Mouse (Mus musculus) forebrain, embryonic 13.5 days (tissue): ENCODE measurements at regions not wholly inside any gene's neighbourhood (a gene's known extent, or its start where the extent isn't known, plus 50 kb on each side); places are given as distances from the start of the nearest gene placed in this dataset.

Experiments
- ATAC-seq: fragments of 200-750 bp; cut with Nextera tagmentation; 2 replicates; pipeline ENCODE4 v1.8.0; 2017
- H3K27ac ChIP-seq: fragments of 300-500 bp; sonication (generic); 2 replicates; pipeline ENCODE4 v1.5.1; 2015; ENCODE audit warnings: inconsistent platforms, mild to moderate bottlenecking, moderate library complexity
- H3K27me3 ChIP-seq: fragments of 300-500 bp; sonication (generic); 2 replicates; pipeline ENCODE4 v1.6.1; 2015; ENCODE audit warnings: mild to moderate bottlenecking, inconsistent platforms
- H3K36me3 ChIP-seq: fragments of 300-500 bp; sonication (generic); 2 replicates; pipeline ENCODE4 v1.6.1; 2015; ENCODE audit warnings: mild to moderate bottlenecking, inconsistent platforms; ENCODE audit not compliant: poor library complexity, severe bottlenecking
- H3K4me1 ChIP-seq: fragments of 300-500 bp; sonication (generic); 2 replicates; pipeline ENCODE4 v1.6.1; 2015; ENCODE audit warnings: inconsistent platforms
- H3K4me2 ChIP-seq: fragments of 300-500 bp; sonication (generic); 2 replicates; pipeline ENCODE4 v1.6.1; 2015; ENCODE audit warnings: inconsistent platforms, mild to moderate bottlenecking, moderate library complexity
- H3K4me3 ChIP-seq: fragments of 300-500 bp; sonication (generic); 2 replicates; pipeline ENCODE4 v1.5.1; 2015; ENCODE audit warnings: mild to moderate bottlenecking, inconsistent platforms
- H3K9ac ChIP-seq: fragments of 300-500 bp; sonication (generic); 2 replicates; pipeline ENCODE4 v1.6.1; 2015; ENCODE audit warnings: mild to moderate bottlenecking, inconsistent platforms
- H3K9me3 ChIP-seq: fragments of 300-500 bp; sonication (generic); replicated peaks from 2 replicates; pipeline ENCODE4 v1.6.1; 2016; ENCODE audit warnings: inconsistent platforms
- WGBS: fragments of 180-500 bp; shearing (Covaris S2); methylation state at CpG from one replicate; pipeline ENCODE4 v1.1.7; 2015; 5-methylcytosine and 5-hydroxymethylcytosine counted together

DNA sequence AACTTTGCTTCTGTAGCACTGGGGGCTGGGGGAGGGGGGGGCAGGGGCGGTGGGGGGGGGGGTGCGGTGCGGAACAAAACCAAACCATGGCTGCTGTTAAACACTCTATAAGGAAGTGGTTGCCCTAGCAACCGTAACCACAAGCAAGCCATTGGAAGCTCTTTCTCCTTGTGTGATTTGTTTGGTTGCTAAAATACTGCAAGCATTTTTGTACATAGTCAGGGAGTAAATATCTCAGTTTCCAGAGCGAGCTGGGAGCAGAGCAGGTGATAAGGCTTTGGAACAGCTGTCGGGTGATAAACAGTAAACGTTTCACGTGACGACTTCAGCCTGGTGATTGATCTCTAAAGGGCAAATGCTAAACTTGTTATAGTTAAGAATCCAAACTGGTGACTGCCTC is 86.3 kb upstream of the Gm47985 start:
- WGBS, result 23% methylated on average over 9 of the region's 9 CpGs
- ATAC-seq, result peak; percentile 73
- peaks cover 8% of the 10 kb centered on the region for H3K4me1 ChIP-seq
- H3K4me2 ChIP-seq, result peak overlapping the region; percentile 25; the same call in 1 of the 2 replicates
- H3K27me3 ChIP-seq, result no peaks in the 10 kb centered on the region
- no peak overlapping the region for H3K9ac ChIP-seq
- no peaks in the 10 kb centered on the region for H3K36me3 ChIP-seq
- H3K27ac ChIP-seq, result no peak overlapping the region
- no peak overlapping the region for H3K4me3 ChIP-seq
- no peaks in the 10 kb centered on the region for H3K9me3 ChIP-seq

DNA sequence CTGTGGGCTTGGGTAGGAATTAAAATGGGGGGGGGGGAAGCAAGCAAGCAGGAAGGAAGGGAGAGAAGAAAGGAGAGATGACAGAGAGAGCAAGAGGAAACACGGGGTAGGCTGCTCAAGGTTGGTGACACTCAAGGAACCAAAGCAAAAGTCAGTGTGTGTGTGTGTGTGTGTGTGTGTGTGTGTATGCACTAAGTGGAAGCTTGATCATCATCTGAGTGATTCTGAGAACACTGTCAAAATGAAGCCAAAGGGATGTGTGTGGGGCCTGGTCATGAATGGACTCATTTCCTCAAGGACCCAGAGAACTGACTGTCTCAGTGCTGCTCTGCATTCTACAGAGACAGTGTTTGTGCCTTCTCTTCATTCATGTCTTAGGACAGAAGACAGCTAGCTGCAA is 84.8 kb upstream of the Gm47985 start:
- H3K4me3 ChIP-seq, result no peak overlapping the region
- no peak for ATAC-seq
- 88% methylated on average over 1 of the region's 1 CpGs for WGBS
- H3K27me3 ChIP-seq, result no peaks in the 10 kb centered on the region
- H3K36me3 ChIP-seq, result no peaks in the 10 kb centered on the region
- no peak overlapping the region for H3K9ac ChIP-seq
- peaks cover 8% of the 10 kb centered on the region for H3K4me1 ChIP-seq
- no peaks in the 10 kb centered on the region for H3K9me3 ChIP-seq
- no peak overlapping the region for H3K27ac ChIP-seq
- H3K4me2 ChIP-seq, result no peak overlapping the region

DNA sequence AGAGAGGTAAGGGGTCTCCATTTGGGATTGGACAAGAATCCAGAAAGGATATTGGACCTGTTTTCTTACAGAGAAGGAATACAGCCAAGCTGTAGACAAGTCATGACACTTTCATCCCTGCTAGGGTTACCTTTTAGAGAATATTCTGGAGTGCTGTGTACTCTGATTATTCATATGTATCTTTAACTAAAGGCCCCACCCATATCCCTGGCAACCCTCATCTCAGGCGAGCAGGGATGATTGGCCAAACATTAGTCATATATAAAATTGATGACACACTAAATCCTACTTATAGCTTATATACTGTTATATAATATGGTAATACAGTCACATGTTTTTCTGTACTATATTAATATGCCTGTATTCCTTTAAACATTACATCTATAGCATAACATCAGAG is 83.6 kb upstream of the Gm47985 start:
- no peak overlapping the region for H3K27ac ChIP-seq
- no peaks in the 10 kb centered on the region for H3K36me3 ChIP-seq
- H3K9me3 ChIP-seq, result no peaks in the 10 kb centered on the region
- H3K4me3 ChIP-seq, result no peak overlapping the region
- H3K4me2 ChIP-seq, result no peak overlapping the region
- no peak overlapping the region for H3K9ac ChIP-seq
- no peaks in the 10 kb centered on the region for H3K27me3 ChIP-seq
- ATAC-seq, result no peak
- WGBS, result 90% methylated on average over 1 of the region's 1 CpGs
- H3K4me1 ChIP-seq, result peaks cover 8% of the 10 kb centered on the region

DNA sequence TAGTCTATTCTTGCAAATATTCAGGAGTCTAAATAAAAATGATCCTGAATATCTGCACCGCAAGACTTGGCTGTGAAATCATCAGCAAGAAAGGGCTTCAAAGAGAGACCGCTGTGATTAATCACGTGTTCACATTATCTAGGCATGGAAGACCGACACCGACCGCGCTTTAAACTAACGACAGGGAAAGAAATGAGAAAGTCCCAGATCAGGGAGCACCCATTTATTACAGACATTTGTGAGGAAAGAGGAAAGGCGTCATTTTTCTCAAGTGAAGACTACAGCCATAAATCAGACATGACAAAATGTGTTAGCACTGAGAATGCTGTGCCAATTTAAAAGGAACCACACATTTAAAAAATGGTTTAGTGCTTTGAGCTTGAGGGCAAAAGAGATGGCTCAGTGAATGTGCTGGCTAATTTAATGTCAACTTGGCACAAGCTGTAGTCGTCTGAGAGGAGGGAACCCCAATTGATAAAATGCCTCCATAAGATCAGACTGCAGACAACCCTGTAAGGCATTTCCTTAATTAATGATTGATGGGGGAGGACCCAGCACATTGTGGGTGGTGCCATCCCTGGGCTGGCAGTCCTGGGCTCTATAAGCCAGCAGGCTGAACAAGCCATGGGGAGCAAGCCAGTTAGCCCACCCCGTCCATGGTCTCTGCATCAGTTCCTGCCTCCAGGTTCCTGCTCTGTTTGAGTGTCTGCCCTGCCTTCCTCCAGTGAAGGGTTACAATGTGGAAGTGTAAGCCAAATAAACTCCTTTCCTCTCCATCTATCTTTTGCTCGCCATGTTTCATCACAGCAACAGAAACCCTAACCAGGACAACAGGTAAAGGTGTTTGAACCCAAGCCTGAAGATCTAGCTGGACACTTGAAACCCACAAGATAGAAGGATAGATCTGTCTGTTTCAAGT is 81.5 kb upstream of the Gm47985 start:
- no peak overlapping the region for H3K4me3 ChIP-seq
- no peak overlapping the region for H3K4me2 ChIP-seq
- no peaks in the 10 kb centered on the region for H3K27me3 ChIP-seq
- no peaks in the 10 kb centered on the region for H3K36me3 ChIP-seq
- peaks cover 6% of the 10 kb centered on the region for H3K4me1 ChIP-seq
- H3K9ac ChIP-seq, result no peak overlapping the region
- H3K9me3 ChIP-seq, result no peaks in the 10 kb centered on the region
- ATAC-seq, result no peak
- H3K27ac ChIP-seq, result no peak overlapping the region
- WGBS, result 82% methylated on average over 12 of the region's 12 CpGs

DNA sequence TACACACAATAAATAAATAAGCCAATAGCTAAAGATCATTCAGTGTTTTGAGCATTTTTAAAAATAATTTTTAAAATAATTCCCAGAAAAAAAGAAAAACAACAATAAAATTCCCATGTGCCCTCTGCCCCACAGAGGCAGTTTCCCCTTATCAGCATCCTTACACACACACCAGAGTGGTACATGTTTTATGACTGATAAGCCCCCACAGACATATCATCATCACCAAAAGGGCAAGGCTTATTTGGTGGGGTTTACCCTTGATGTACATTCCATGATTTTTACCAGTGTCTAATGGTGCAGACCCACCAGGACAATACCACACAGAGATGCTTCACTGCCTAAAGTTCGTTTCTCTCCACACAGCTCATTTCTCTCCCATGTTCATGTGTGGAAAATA is 80.8 kb upstream of the Gm47985 start:
- H3K4me1 ChIP-seq, result no peaks in the 10 kb centered on the region
- no peaks in the 10 kb centered on the region for H3K36me3 ChIP-seq
- no peak for ATAC-seq
- H3K4me2 ChIP-seq, result no peak overlapping the region
- H3K27me3 ChIP-seq, result no peaks in the 10 kb centered on the region
- no peak overlapping the region for H3K4me3 ChIP-seq
- no peaks in the 10 kb centered on the region for H3K9me3 ChIP-seq
- 84% methylated on average over 1 of the region's 1 CpGs for WGBS
- no peak overlapping the region for H3K9ac ChIP-seq
- no peak overlapping the region for H3K27ac ChIP-seq

DNA sequence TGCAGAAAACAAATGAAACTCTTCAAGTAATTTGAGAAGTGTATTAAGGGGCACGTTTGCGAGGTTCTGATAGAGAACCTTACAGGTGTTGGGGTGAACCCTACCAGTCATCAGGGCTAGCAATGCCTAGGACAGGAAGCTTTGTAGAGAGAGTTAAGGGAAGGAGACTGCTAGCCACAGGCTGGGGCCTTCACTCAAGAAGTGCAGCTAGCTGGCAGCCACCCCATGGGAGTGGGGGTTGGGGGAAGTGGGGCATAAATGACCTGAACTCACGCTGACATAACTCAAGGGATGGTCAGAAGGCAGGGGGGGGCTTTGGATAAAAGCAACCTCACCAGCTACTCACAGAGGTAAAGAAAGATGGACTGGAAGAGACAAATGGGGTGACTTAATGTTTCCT is 80.3 kb upstream of the Gm47985 start:
- 85% methylated on average over 3 of the region's 3 CpGs for WGBS
- Histone ChIP-seq H3K9me3 (no peaks in the 10 kb centered on the region), H3K27me3 (no peaks in the 10 kb centered on the region), H3K27ac (no peak overlapping the region), H3K4me1 (no peaks in the 10 kb centered on the region), H3K36me3 (no peaks in the 10 kb centered on the region), H3K4me2 (no peak overlapping the region), H3K4me3 (no peak overlapping the region), H3K9ac (no peak overlapping the region)
- no peak for ATAC-seq

DNA sequence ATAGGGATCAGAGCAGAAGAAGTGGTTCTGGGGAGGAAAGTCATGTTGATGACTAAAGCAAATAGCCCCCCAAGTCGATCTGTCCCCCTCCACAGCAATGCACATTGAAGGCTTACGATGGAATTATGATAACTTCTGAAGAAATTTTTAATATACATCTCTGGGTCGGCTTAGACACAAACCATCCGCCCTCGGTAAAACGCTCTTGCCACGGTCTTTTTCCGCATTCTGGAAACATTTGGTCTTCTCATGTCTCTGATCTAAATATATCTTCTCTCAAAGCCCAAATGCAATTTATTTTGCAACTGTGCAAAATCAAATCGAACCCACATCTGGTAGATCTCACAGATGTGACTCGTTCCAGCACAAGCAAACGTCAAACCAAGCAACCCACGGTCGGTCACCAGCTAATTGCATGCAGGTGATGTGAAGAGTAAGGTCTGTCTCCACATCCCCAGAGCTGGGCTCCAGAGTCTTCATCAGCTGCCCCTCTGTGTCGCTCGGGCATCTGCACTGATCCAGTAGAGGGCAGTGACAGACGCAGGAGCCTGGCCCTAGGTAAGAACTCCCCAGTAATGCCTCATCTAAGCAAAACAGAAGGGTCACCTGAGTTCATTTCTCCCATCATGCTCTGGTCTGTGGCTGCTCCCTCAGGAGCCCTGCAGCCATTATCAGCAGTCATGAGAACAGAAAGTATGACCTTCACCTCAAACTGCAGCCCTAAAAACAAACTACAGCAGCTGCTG is 79.5 kb upstream of the Gm47985 start:
- Histone ChIP-seq H3K4me1 (no peaks in the 10 kb centered on the region), H3K9ac (no peak overlapping the region), H3K36me3 (no peaks in the 10 kb centered on the region), H3K4me2 (no peak overlapping the region), H3K4me3 (no peak overlapping the region), H3K9me3 (no peaks in the 10 kb centered on the region), H3K27ac (no peak overlapping the region), H3K27me3 (no peaks in the 10 kb centered on the region)
- 87% methylated on average over 16 of the region's 16 CpGs for WGBS
- ATAC-seq, result no peak

DNA sequence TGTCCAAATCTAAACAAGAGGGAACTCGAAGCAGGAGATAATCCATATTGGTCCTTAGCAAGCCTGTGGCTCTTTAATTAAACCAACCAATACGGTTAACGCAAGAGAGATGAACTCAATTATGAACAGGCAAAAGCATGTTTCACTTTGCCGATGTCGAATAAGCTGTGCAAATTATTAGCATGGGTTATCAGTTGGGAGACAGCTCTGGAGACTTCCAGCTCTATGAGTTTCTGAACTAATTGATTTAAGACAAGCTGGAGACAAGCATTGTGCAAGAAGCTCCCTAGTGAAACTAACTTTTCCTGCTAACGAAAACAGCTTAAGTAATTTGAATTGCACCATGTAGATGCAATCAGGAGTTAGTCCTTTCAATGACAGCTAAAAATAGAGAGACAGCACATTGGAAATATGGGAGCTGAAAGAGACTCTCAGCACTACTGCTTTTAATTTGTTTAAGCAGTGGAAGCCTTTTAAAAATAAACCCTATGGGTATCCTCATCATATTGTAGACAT is 78.8 kb upstream of the Gm47985 start:
- Histone ChIP-seq H3K9ac (no peak overlapping the region), H3K4me3 (no peak overlapping the region), H3K27ac (no peak overlapping the region), H3K4me2 (no peak overlapping the region), H3K36me3 (no peaks in the 10 kb centered on the region), H3K4me1 (no peaks in the 10 kb centered on the region), H3K9me3 (no peaks in the 10 kb centered on the region), H3K27me3 (no peaks in the 10 kb centered on the region)
- ATAC-seq, result no peak
- WGBS, result 68% methylated on average over 6 of the region's 6 CpGs

DNA sequence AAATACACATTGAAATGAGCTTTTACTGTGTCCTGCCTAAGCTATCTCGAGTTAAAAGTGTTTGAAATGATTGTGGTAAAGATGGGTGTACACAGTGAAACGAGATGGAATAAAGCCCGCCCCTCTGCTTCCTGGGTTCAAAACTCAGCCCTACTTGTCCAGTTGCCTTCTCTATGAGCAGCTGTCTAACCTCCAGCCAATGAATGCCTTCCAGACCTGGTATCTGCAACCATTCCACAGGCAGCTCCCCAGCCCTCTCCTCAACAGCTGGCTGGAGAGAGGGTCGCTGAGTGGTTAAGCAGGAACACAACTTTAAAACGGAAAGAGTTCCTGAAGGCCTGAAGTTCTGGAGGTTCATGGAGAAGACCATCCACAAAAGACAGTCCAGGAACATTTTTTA is 78.0 kb upstream of the Gm47985 start:
- Histone ChIP-seq H3K4me3 (no peak overlapping the region), H3K36me3 (no peaks in the 10 kb centered on the region), H3K9me3 (no peaks in the 10 kb centered on the region), H3K27ac (no peak overlapping the region), H3K9ac (no peak overlapping the region), H3K27me3 (no peaks in the 10 kb centered on the region), H3K4me1 (no peaks in the 10 kb centered on the region), H3K4me2 (no peak overlapping the region)
- no peak for ATAC-seq
- WGBS, result 86% methylated on average over 5 of the region's 5 CpGs

DNA sequence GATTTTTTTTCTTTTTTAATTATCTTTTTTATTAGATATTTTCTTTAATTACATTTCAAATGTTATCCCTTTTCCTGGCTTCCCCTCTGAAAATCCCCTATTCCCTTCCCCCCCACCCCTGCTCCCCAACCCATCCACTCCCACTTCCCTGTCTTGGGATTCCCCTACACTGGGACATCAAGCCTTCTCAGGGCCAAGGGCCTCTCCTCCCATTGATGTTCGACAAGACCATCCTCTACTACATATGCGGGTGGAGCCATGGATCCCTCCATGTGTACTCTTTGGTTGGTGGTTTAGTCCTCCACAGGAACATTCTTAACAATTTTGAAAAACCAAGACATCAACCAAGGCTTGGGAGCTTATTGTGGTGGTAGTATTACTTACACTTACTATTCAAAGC is 77.5 kb upstream of the Gm47985 start:
- Histone ChIP-seq H3K4me2 (no peak overlapping the region), H3K9me3 (no peaks in the 10 kb centered on the region), H3K27me3 (no peaks in the 10 kb centered on the region), H3K9ac (no peak overlapping the region), H3K27ac (no peak overlapping the region), H3K36me3 (no peaks in the 10 kb centered on the region), H3K4me1 (no peaks in the 10 kb centered on the region), H3K4me3 (no peak overlapping the region)
- WGBS, result 89% methylated on average over 2 of the region's 2 CpGs
- ATAC-seq, result no peak

DNA sequence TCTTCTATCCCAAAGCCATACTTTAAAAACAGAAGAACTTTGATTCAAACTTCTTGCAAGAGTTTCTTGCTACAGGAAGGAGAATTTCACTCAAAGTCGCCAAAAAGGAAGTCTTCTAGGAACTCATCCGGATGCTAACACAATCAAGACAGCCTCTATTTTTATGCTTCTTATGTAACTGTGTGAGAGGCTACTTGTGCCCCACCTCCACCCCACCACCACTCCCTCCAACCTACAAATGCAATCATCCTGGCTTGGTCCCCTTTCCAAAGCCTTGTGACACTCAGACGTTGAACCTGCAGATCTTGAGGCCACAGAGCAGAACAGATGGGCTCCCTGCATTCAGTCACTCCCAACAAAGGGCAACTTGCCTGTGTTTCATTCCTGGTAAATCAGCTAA is 77.1 kb upstream of the Gm47985 start:
- Histone ChIP-seq H3K4me2 (no peak overlapping the region), H3K9ac (no peak overlapping the region), H3K36me3 (no peaks in the 10 kb centered on the region), H3K9me3 (no peaks in the 10 kb centered on the region), H3K27me3 (no peaks in the 10 kb centered on the region), H3K4me3 (no peak overlapping the region), H3K4me1 (no peaks in the 10 kb centered on the region), H3K27ac (no peak overlapping the region)
- 79% methylated on average over 3 of the region's 3 CpGs for WGBS
- ATAC-seq, result no peak

DNA sequence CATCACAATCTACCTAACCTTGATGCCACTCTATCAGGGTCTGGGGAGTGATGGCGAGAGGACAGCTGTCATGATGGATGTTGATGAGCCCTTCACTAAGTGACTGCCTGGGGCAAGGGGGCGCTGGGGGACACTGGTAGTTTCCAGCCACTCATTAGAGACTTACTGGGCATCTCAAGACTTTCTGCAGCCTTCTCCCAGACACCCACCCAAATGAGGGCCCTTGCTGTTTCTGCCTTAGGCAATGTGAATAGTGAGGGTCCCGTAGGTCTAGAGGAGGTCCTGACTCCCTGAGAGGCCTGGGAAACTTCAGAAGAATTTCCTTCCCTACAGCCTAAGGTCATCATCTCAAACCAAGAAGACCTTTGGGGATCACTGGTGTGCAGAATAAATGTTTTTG is 74.9 kb upstream of the Gm47985 start:
- Histone ChIP-seq H3K4me1 (no peaks in the 10 kb centered on the region), H3K9me3 (no peaks in the 10 kb centered on the region), H3K9ac (no peak overlapping the region), H3K4me2 (no peak overlapping the region), H3K4me3 (no peak overlapping the region), H3K27me3 (no peaks in the 10 kb centered on the region), H3K36me3 (no peaks in the 10 kb centered on the region), H3K27ac (no peak overlapping the region)
- WGBS, result 66% methylated on average over 3 of the region's 3 CpGs
- ATAC-seq, result no peak
